Comparison of ENCODE assay signal across 1 mouse cellular context in genomic region chr2:165885225-165885950, GRCm38 (mm10).
TF ChIP-seq lines count a peak whose summit lies in the region.

No protein-coding gene starts in this region.

TF ChIP-seq in MEL, 35 proteins besides CTCF, POLR2A, EP300 and RAD21 (continued from another document):
- no peak for TF ChIP-seq NRF1 (IDR thresholded peaks at IDR 0.05; ENCODE audit: insufficient read depth, low read depth, low read length, poor library complexity, severe bottlenecking)
- peak; percentile 57; the same call in 1 of the 2 replicates for TF ChIP-seq RCOR1 (IDR thresholded peaks at IDR 0.05; ENCODE audit: low read depth, low read length)
TF ChIP-seq in MEL: peak in this region for 23.
